Mouse (Mus musculus) brain, embryonic 14.5 days (tissue): Measurements from ENCODE around the gene Ddx47. TPM values are rescaled to one million over a fixed set of nuclear protein-coding genes. Genes with fewer than 3 reads are reported as not detected.

Experiments used
- DNase-seq: peaks from one replicate; pipeline ENCODE4 v3.0.0-alpha.2; 2011; ENCODE audit warnings: low read depth
- CTCF ChIP-seq: fragments of 200-500 bp; IDR thresholded peaks from 2 replicates; pipeline ENCODE4 v1.5.1; 2012; ENCODE audit warnings: inconsistent platforms, mild to moderate bottlenecking, moderate library complexity, borderline replicate concordance; ENCODE audit not compliant: insufficient read depth, insufficient read length; ENCODE audit errors: extremely low read depth
- POLR2A ChIP-seq: fragments of 200-500 bp; IDR thresholded peaks from 2 replicates; pipeline ENCODE4 v1.6.1; 2012; ENCODE audit warnings: mild to moderate bottlenecking, inconsistent platforms, borderline replicate concordance; ENCODE audit not compliant: poor library complexity, insufficient read depth, insufficient read length, severe bottlenecking; ENCODE audit errors: extremely low read depth
- polyA plus RNA-seq: library from polyadenylated mRNA; depleted of rRNA; stranded (reverse); fragments of >200 nt; gene quantifications from 2 replicates; pipeline ENCODE4 v1.2.3, GENCODE M21; 2012

Ddx47 gene
- polyA plus RNA-seq, 1 experiment = 74.4 TPM

DNA sequence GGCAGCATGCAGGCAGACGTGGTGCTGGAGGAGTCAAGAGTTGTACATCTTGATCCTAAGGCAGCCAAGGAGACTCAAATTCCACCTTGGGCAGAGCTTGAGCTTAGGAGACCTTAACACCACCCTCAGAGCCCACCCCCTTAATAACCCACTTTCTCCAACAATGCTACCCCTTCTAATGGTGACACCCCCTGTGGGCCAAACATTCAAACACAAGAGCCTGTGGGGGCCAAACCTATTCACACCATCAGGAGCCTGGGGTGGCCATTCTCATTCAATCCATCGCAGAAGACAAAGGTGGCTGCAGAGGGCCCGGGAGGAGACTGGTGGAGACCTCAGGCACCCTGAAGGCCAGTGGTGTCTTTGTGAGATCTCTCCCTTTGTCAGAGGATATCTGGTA, 30.5 kb downstream of the Ddx47 start:
- no peak for TF ChIP-seq CTCF
- TF ChIP-seq POLR2A = no peak
- DNase-seq = no peak

GRCm38 (mm10) chr6:135047276-135047675, 35.9 kb downstream of the Ddx47 start:
- no peak for DNase-seq
- TF ChIP-seq POLR2A (no peak), CTCF (no peak)

GRCm38 (mm10) chr6:135048509-135048908, 37.1 kb downstream of the Ddx47 start:
- DNase-seq = no peak
- TF ChIP-seq CTCF (no peak), POLR2A (no peak)

DNA sequence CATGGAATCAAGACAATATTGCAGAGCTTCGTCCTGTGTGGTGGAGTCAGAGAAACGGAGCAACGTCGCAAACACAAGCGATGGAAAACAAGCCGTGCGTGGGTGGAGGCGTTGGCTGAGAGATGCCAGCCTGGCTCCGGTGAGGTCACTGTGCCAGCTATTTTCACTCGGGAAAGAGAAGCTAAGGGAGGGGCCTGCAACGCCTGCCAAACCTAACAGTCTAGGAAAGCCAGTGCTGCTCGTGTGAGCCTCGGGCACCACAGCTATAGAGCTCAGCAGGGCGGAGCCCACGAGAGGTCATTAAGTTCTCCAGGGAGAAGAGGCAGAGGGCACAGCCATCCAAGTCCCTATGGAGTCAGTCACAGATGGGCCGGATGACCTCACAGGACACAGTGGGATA, 37.5 kb downstream of the Ddx47 start:
- TF ChIP-seq POLR2A (no peak), CTCF (no peak)

DNA sequence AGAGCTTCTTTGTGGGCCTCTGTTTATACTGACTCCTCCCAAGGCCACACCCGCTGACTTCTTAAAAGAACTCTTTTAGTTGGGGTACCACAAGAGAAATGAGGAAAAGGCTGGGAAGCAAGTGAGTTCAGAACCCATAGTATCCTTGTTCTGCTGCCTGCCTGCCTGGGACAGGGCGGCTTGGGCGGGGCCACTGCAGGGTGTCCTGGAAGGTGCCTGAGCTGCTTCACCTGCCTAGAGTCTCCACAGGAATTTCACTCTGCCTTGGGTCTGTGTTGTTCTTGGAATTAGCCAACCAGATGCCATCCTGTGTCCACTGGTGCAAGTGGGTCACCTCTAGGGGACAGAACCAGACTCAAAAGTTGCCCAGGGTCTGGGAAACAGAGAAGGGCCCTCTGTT, 42.4 kb downstream of the Ddx47 start:
- TF ChIP-seq POLR2A (no peak), CTCF (no peak)
- no peak for DNase-seq

More for the DNA sequence above, 37.5 kb downstream of the Ddx47 start:
- no peak for DNase-seq

DNA sequence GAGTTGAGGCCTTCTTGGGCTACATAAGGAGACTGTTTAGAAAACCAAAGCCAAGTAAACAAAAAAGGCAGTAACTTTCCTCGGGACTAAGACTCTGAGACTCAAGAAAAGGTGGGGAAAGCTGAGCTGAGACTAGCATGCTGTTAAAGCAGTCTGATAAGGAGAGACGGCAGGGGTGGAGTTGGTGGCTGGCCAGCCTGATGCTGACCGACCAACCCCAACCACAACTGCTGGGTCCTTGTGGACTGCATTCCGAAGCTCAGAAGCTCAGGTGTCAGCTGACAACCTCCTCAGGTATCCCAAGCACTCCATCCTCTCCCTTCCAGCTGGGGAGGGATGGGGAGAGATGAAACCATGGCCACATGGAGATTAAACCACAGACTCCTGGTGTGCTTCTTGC, 44.5 kb downstream of the Ddx47 start:
- no peak for DNase-seq

GRCm38 (mm10) chr6:135060728-135061127, 49.3 kb downstream of the Ddx47 start:
- DNase-seq = no peak
- no peak for TF ChIP-seq CTCF
- TF ChIP-seq POLR2A = no peak

More for the DNA sequence above, 44.5 kb downstream of the Ddx47 start:
- TF ChIP-seq CTCF (no peak), POLR2A (no peak)

GRCm38 (mm10) chr6:135064621-135065020, 53.2 kb downstream of the Ddx47 start:
- TF ChIP-seq POLR2A (no peak), CTCF (no peak)
- no peak for DNase-seq

DNA sequence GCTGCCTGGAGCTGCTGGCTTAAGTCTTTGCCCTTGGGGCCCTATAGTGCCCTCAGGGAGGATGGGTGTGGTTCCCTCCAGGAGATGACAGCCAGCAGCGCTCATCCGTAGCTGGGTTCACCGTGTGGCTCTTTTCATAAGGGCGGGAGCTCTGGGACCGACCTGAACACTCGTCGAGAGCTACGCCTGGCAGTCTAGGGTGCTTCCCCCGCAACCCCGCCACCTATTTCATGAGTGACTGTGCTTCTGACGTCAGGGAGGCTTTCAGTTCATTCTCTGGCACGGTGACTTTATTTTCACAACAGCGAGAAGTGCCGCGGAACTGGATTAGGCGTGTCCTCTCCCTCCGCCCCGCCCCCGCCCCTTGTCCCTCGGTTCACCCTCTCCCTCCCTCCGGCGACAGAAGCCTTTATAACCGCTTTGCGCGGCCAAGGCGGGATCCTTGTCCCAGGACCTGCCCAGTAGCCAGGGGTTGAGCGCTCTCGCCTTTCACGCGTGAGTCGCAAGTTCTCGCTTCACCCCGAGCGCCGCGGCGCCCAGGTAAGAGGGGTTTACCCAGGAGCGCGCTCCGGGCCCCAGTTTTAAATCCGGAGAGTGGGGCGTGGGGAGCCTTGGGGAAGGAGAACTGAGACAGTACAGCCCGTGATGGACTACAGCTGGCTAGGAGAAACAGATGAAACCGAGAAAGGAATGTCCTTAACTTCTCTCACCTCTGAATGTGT, 54.0 kb downstream of the Ddx47 start, which contains the start of gene Gprc5a:
Gprc5a (plus strand) TSS at position 416 of the 722 bp plus-strand sequence.
- DNase-seq = peak; percentile 61
- no peak for TF ChIP-seq POLR2A
- TF ChIP-seq CTCF = no peak

GRCm38 (mm10) chr6:135066795-135067445, 55.5 kb downstream of the Ddx47 start:
- TF ChIP-seq CTCF = no peak
- no peak for TF ChIP-seq POLR2A
- DNase-seq = peak; percentile 20

DNA sequence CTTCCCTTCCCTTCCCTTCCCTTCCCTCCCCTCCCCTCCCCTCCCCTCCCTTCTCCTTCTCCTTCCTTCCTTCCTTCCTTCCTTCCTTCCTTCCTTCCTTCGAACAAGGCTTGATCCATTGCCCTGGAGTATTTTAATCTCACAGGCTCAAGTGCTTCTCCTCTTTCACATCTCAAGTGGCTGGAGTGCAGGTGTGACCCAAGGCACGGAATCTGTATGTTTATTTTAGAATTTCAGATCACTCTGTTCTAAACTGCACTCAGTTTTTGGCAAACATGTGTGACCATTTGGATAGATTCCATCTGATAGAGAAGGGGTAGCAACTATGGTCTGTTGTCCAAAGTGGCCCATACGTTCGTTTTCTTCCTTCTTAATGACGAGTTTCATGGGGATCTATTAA, 56.8 kb downstream of the Ddx47 start:
- DNase-seq = no peak
- no peak for TF ChIP-seq POLR2A
- TF ChIP-seq CTCF = no peak
